Mouse (Mus musculus) MEL (cell line): ENCODE results near the gene Creg1. TPM values are rescaled to one million over a fixed set of nuclear protein-coding genes. Genes with fewer than 3 reads are reported as not detected.
A peak's percentile ranks its signal among the peaks of the same experiment; 100 is the strongest.

Source experiments
- DNase-seq: peaks from one replicate; pipeline ENCODE4 v3.0.0; 2011; ENCODE audit warnings: low read depth, low spot score
- H3K27ac ChIP-seq: 2 replicates; pipeline ENCODE4 v1.5.1; 2012; ENCODE audit warnings: low read depth, mild to moderate bottlenecking, control low read depth, low read length, moderate library complexity; ENCODE audit not compliant: control insufficient read depth
- H3K27me3 ChIP-seq, 2 experiments: fragments of 150-350 bp in 1 of 2; sonication (generic) in 1 of 2; 2 replicates each; pipeline ENCODE4 v1.6.1; 2012; ENCODE audit warnings: low read length in 2 of 2, mild to moderate bottlenecking in 2 of 2, improper control_type of control experiment in 1 of 2, moderate library complexity in 1 of 2; ENCODE audit not compliant: insufficient read depth in 2 of 2, control insufficient read depth in 1 of 2
- H3K36me3 ChIP-seq, 2 experiments: 2 replicates each; pipeline ENCODE4 v1.6.1; 2012 to 2014; ENCODE audit warnings: low read length in 2 of 2, improper control_type of control experiment in 1 of 2, inconsistent platforms in 1 of 2, mild to moderate bottlenecking in 1 of 2; ENCODE audit not compliant: insufficient read depth in 2 of 2, control insufficient read depth in 1 of 2
- H3K4me1 ChIP-seq, 2 experiments: fragments of 150-350 bp in 1 of 2; sonication (generic) in 1 of 2; 2 replicates each; pipeline ENCODE4 v1.6.1; 2012; ENCODE audit warnings: low read length in 2 of 2, improper control_type of control experiment in 1 of 2, mild to moderate bottlenecking in 1 of 2; ENCODE audit not compliant: insufficient read depth in 2 of 2, control insufficient read depth in 1 of 2
- H3K4me3 ChIP-seq, 2 experiments: fragments of 150-350 bp in 1 of 2; sonication (generic) in 1 of 2; 2 replicates each; pipeline ENCODE4 v1.5.1; 2012; ENCODE audit warnings: low read depth in 2 of 2, low read length in 2 of 2, mild to moderate bottlenecking in 2 of 2, moderate library complexity in 2 of 2, control low read depth in 1 of 2, improper control_type of control experiment in 1 of 2; ENCODE audit not compliant: control insufficient read depth in 1 of 2, insufficient read depth in 1 of 2
- H3K79me2 ChIP-seq: 2 replicates; pipeline ENCODE4 v1.6.1; 2012; ENCODE audit warnings: mild to moderate bottlenecking, low read length, moderate library complexity; ENCODE audit not compliant: control insufficient read depth, poor library complexity, insufficient read depth
- H3K9ac ChIP-seq: 2 replicates; pipeline ENCODE4 v1.6.1; 2012; ENCODE audit warnings: low read depth, mild to moderate bottlenecking, control low read depth, low read length, moderate library complexity; ENCODE audit not compliant: control insufficient read depth, poor library complexity, severe bottlenecking
- H3K9me3 ChIP-seq: fragments of 150-350 bp; sonication (generic); replicated peaks from 2 replicates; pipeline ENCODE4 v1.6.1; 2012; ENCODE audit warnings: mild to moderate bottlenecking, low read length, improper control_type of control experiment, moderate library complexity; ENCODE audit not compliant: insufficient read depth
- BHLHE40 ChIP-seq: IDR thresholded peaks from 2 replicates; pipeline ENCODE4 v1.6.1; 2012; ENCODE audit warnings: low read depth, mild to moderate bottlenecking, inconsistent platforms, low read length, improper control_type of control experiment, borderline replicate concordance
- CHD1 ChIP-seq: IDR thresholded peaks from 2 replicates; pipeline ENCODE4 v1.6.1; 2012; ENCODE audit warnings: low read depth, mild to moderate bottlenecking, inconsistent platforms, low read length, improper control_type of control experiment
- CHD2 ChIP-seq: IDR thresholded peaks from 2 replicates; pipeline ENCODE4 v1.6.1; 2011; ENCODE audit warnings: low read length, improper control_type of control experiment
- CTCF ChIP-seq, 3 experiments: IDR thresholded peaks in 2 of 3; conservative IDR thresholded peaks in 1 of 3; 2 replicates each; pipeline ENCODE4 v1.5.1; 2011 to 2012; ENCODE audit warnings: low read length in 3 of 3, low read depth in 2 of 3, mild to moderate bottlenecking in 2 of 3, improper control_type of control experiment in 1 of 3, inconsistent platforms in 1 of 3, mixed read lengths in 1 of 3, moderate library complexity in 1 of 3; ENCODE audit not compliant: control insufficient read depth in 1 of 3, insufficient read depth in 1 of 3, poor library complexity in 1 of 3, severe bottlenecking in 1 of 3
- E2F4 ChIP-seq: IDR thresholded peaks from 2 replicates; pipeline ENCODE4 v1.6.1; 2011; ENCODE audit warnings: low read depth, low read length, improper control_type of control experiment, borderline replicate concordance
- EP300 ChIP-seq, 2 experiments: IDR thresholded peaks; 2 replicates each; pipeline ENCODE4 v1.6.1; 2011; ENCODE audit warnings: improper control_type of control experiment in 2 of 2, low read length in 2 of 2, low read depth in 1 of 2, mild to moderate bottlenecking in 1 of 2
- GATA1 ChIP-seq: IDR thresholded peaks from 2 replicates; pipeline ENCODE4 v1.6.1; 2011; ENCODE audit warnings: low read depth, low read length, improper control_type of control experiment
- MAFK ChIP-seq: IDR thresholded peaks from 2 replicates; pipeline ENCODE4 v1.6.1; 2011; ENCODE audit warnings: low read depth, mild to moderate bottlenecking, low read length, improper control_type of control experiment, borderline replicate concordance
- MEF2A ChIP-seq: IDR thresholded peaks from 2 replicates; pipeline ENCODE4 v1.6.1; 2014; ENCODE audit warnings: low read depth, mild to moderate bottlenecking, inconsistent platforms, low read length, improper control_type of control experiment; ENCODE audit not compliant: poor library complexity, insufficient replicate concordance, severe bottlenecking; ENCODE audit errors: extremely low read depth
- MYC ChIP-seq: IDR thresholded peaks from 2 replicates; pipeline ENCODE4 v1.6.1; 2011; ENCODE audit warnings: low read depth, mild to moderate bottlenecking, low read length, improper control_type of control experiment, moderate library complexity
- NELFE ChIP-seq: IDR thresholded peaks from 2 replicates; pipeline ENCODE4 v1.6.1; 2011; ENCODE audit warnings: low read depth, low read length, improper control_type of control experiment
- NRF1 ChIP-seq: IDR thresholded peaks from 2 replicates; pipeline ENCODE4 v1.6.1; 2014; ENCODE audit warnings: low read depth, mild to moderate bottlenecking, inconsistent platforms, low read length, improper control_type of control experiment, moderate library complexity; ENCODE audit not compliant: poor library complexity, insufficient read depth, severe bottlenecking
- POLR2A ChIP-seq, 2 experiments: IDR thresholded peaks; 2 replicates each; pipeline ENCODE4 v1.6.1; 2011 to 2012; ENCODE audit warnings: low read length in 2 of 2, mild to moderate bottlenecking in 2 of 2, control low read depth in 1 of 2, improper control_type of control experiment in 1 of 2, low read depth in 1 of 2, moderate library complexity in 1 of 2; ENCODE audit not compliant: control insufficient read depth in 1 of 2, insufficient read depth in 1 of 2, poor library complexity in 1 of 2
- RAD21 ChIP-seq: IDR thresholded peaks from 2 replicates; pipeline ENCODE4 v1.6.1; 2011; ENCODE audit warnings: mild to moderate bottlenecking, low read depth, low read length, improper control_type of control experiment
- RCOR1 ChIP-seq: IDR thresholded peaks from 2 replicates; pipeline ENCODE4 v1.6.1; 2012; ENCODE audit warnings: low read depth, mild to moderate bottlenecking, inconsistent platforms, low read length, improper control_type of control experiment
- SIN3A ChIP-seq: IDR thresholded peaks from 2 replicates; pipeline ENCODE4 v1.6.1; 2012; ENCODE audit warnings: low read length, improper control_type of control experiment, inconsistent platforms
- TAL1 ChIP-seq: IDR thresholded peaks from 2 replicates; pipeline ENCODE4 v1.6.1; 2012; ENCODE audit warnings: mild to moderate bottlenecking, inconsistent platforms, low read length, moderate library complexity, mixed read lengths
- TBP ChIP-seq: IDR thresholded peaks from 2 replicates; pipeline ENCODE4 v1.8.0; 2011; ENCODE audit warnings: low read depth, low read length, improper control_type of control experiment
- TCF12 ChIP-seq: IDR thresholded peaks from 2 replicates; pipeline ENCODE4 v1.6.1; 2014; ENCODE audit warnings: low read depth, mild to moderate bottlenecking, inconsistent platforms, low read length, improper control_type of control experiment, moderate library complexity
- USF1 ChIP-seq: IDR thresholded peaks from 2 replicates; pipeline ENCODE4 v1.6.1; 2014; ENCODE audit warnings: low read depth, mild to moderate bottlenecking, inconsistent platforms, low read length, improper control_type of control experiment, moderate library complexity
- USF2 ChIP-seq, 2 experiments: IDR thresholded peaks; 2 replicates each; pipeline ENCODE4 v1.6.1; 2011 to 2012; ENCODE audit warnings: improper control_type of control experiment in 2 of 2, low read length in 2 of 2, borderline replicate concordance in 1 of 2, inconsistent platforms in 1 of 2, low read depth in 1 of 2, mild to moderate bottlenecking in 1 of 2; ENCODE audit not compliant: insufficient read depth in 1 of 2
- polyA plus RNA-seq, 2 experiments: library from polyadenylated mRNA; stranded (reverse) in 1 of 2; unstranded in 1 of 2; fragments of >175 nt in 1 of 2; fragments of >200 nt in 1 of 2; gene quantifications; 2 replicates each; pipeline versions ENCODE4 v1.2.1 to v1.2.4; 2012; ENCODE audit warnings: low replicate concordance in 2 of 2, low read depth in 1 of 2; ENCODE audit not compliant: insufficient read length in 2 of 2, insufficient read depth in 1 of 2, missing spikeins in 1 of 2
- total RNA-seq: library from RNA; depleted of rRNA; stranded (reverse); fragments of 300-350 nt; gene quantifications from 2 replicates; pipeline ENCODE4 v1.2.3, GENCODE M21; 2012

The Creg1 gene
- total and polyA plus RNA-seq, 3 experiments, result 83.6 to 184 TPM; not detected in 1

- TF ChIP-seq SIN3A (peak; percentile 51; the same call in 1 of the 2 replicates), RAD21 (no peak), BHLHE40 (no peak), GATA1 (peak; percentile 52), CHD1 (no peak), CTCF (IDR thresholded peaks at IDR 0.05 in 2 of 3, conservative IDR thresholded peaks at IDR 0.05 in 1 of 3; ENCODE audit: control insufficient read depth in 1 of 3, insufficient read depth in 1 of 3, low read depth in 2 of 3, low read length in 3 of 3, poor library complexity in 1 of 3, severe bottlenecking in 1 of 3) (no peak), E2F4 (no peak), USF1 (no peak), EP300 (IDR thresholded peaks at IDR 0.05; ENCODE audit: low read depth in 1 of 2, low read length in 2 of 2) (peak; percentile 36 to 70; a peak in 3 of 4 replicates), RCOR1 (peak; percentile 63), CHD2 (no peak), USF2 (IDR thresholded peaks at IDR 0.05; ENCODE audit: borderline replicate concordance in 1 of 2, insufficient read depth in 1 of 2, low read depth in 1 of 2, low read length in 2 of 2) (no peak), TAL1 (no peak), NELFE (no peak), MYC (no peak), POLR2A (IDR thresholded peaks at IDR 0.05; ENCODE audit: control insufficient read depth in 1 of 2, insufficient read depth in 1 of 2, low read depth in 1 of 2, low read length in 2 of 2, poor library complexity in 1 of 2) (no peak), MEF2A (no peak), TBP (no peak), TCF12 (no peak), MAFK (no peak)
These were observed 35.4 kb upstream of the Creg1 start (continued) for GRCm38 (mm10) chr1:165728057-165728639.

GRCm38 (mm10) chr1:165730129-165730528, 33.4 kb upstream of the Creg1 start:
- Histone ChIP-seq H3K4me3 (no peak overlapping the region), H3K9ac (no peak overlapping the region), H3K36me3 (peaks cover 0 to 2% of the 10 kb centered on the region in 2 experiments; a peak in 1 of 4 replicates), H3K27ac (no peak overlapping the region), H3K79me2 (no peaks in the 10 kb centered on the region), H3K4me1 (peaks cover 2 to 9% of the 10 kb centered on the region in 2 experiments), H3K9me3 (no peaks in the 10 kb centered on the region), H3K27me3 (no peaks in the 10 kb centered on the region)
- no peak for DNase-seq
- TF ChIP-seq NRF1, result no peak
- no peak for TF ChIP-seq TCF12
- no peak for TF ChIP-seq MEF2A
